Mouse (Mus musculus) embryo, embryonic 10 days (tissue): Measurements from ENCODE around the gene Olfml2b.

ENCODE experiments used
- DNase-seq: peaks from one replicate; pipeline ENCODE4 v3.0.0-alpha.2; 2015; ENCODE audit warnings: low spot score

The Olfml2b gene

DNA sequence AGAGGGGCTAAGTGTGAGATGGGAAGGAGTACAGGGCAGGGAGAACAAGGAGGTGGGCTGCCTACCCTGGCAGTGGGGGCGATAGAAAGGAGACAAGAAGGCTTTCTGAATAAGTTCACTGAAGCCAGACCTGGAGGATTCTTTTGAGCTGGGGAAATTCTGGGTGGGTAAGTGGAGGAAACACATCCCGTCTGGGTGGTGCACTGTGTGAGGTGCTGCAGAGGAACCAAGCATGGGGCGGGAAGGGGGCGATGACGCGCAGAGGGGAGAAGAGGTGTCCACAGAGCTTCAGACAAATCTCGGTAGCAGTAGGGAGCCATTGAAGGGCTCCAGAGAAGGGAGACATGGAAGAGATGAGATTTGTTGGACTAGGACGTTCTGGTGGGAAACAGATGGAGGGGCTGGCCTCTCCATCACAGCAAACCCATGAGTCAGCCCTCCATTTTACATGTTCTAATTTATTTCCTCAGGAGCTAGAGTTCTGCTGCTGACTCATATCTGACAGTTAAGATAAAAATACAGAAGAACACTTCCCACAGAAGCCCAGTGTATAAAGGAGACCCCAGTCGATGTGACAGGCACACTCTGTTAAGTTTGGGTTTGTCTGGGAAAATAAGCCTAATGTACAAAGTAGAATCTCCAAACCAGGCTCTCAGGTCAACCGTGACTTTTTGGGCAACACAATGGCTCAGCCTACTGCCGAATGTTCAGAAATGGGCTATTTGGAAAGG lies 87.7 kb downstream of the Olfml2b start:
- DNase-seq = no peak
